Mouse (Mus musculus) urinary bladder, postnatal 4 days (tissue): ENCODE results near the gene Zscan4-ps3.
"Not testable (repeated sequence)": the region's sequence is repeated elsewhere in the genome, so short reads cannot be mapped to it uniquely, and the experiment has no call there.

ENCODE experiments used
- DNase-seq, 2 experiments: peaks; one replicate each; pipeline ENCODE4 v3.0.0; 2021 to 2022; ENCODE audit warnings: low spot score in 2 of 2

The Zscan4-ps3 gene

DNA sequence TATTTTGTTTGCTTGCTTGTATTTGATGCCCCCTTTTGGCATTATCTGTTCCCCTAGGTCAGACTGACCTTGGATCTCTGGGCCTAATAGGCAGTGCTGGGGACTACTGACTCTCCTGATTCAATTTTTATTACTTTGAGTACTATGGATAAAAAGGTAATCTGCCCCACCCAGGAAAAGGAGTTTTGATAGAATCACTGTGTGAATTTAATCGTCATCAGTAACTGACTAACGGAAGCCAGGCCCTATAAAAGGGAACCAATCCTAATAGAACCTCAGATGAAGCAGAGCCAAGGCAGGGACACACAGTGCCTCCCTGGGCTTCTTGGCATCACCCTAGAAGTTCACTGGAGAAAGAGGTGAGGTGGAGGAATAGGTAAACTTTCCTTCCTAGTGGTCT is at the start of gene Zscan4-ps3:
Zscan4-ps3 (plus strand) TSS at position 301 of the 400 bp plus-strand sequence.
- not testable (repeated sequence) for DNase-seq

DNA sequence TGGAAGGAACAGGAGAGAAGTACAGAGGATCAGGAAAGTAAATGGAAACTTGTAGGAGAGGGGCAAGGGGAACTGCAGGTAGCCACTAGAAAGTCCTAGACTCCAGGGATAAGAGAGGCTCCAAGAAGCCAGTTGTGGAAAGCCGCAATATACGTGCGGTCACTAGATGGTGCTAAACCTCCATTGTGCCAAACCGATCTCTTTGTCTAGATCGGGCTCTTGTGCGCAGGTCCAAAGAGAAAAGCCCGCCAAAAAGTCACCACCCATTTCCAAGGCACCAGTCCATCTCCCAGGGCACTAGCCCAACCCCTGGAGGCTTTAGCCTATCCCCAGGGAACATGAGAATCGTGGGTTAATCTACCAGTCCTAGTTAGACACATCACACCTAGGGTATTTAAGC is 8.0 kb downstream of the Zscan4-ps3 start:
- DNase-seq, result not testable (repeated sequence)
